Mouse (Mus musculus): Measurements from ENCODE around the gene Morn4.

DNA sequence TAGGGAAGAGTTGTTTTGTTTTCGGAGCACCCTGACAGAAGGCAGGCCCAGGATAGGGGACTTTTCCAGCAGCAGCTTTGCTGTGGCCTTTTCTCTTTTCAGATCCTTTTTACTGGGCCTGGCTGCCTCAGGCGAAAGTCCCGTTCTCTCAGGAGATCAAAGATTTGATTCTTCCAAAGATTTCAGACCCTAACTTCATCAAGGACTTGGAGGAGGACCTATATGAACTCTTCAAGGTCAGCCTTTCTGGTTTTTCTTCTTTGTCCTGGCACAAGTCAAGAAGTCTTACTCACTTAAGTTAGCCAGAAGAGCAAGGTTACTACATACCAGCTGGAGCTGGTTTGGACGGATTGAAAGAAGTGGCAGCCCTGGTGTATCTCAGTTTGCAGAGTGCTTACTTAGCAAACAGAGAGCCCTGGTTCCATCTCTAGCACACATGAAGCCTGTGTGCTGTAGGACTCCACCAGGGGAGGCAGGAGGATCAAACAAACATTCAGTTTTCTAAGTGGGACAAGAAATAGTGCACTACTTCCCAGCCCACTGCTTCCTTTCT is 29.7 kb upstream of the Morn4 start:
- TF ChIP-seq CTCF (IDR thresholded peaks at IDR 0.05; ENCODE audit: low read depth, low read length) (no peak), TAL1 (conservative IDR thresholded peaks at IDR 0.05; ENCODE audit: low read depth, low read length) (no peak), GATA2 (IDR thresholded peaks at IDR 0.05; ENCODE audit: borderline replicate concordance, low read depth, low read length) (no peak)
